Mouse (Mus musculus): ENCODE data around the gene 2410131K14Rik.

Gene 2410131K14Rik

DNA sequence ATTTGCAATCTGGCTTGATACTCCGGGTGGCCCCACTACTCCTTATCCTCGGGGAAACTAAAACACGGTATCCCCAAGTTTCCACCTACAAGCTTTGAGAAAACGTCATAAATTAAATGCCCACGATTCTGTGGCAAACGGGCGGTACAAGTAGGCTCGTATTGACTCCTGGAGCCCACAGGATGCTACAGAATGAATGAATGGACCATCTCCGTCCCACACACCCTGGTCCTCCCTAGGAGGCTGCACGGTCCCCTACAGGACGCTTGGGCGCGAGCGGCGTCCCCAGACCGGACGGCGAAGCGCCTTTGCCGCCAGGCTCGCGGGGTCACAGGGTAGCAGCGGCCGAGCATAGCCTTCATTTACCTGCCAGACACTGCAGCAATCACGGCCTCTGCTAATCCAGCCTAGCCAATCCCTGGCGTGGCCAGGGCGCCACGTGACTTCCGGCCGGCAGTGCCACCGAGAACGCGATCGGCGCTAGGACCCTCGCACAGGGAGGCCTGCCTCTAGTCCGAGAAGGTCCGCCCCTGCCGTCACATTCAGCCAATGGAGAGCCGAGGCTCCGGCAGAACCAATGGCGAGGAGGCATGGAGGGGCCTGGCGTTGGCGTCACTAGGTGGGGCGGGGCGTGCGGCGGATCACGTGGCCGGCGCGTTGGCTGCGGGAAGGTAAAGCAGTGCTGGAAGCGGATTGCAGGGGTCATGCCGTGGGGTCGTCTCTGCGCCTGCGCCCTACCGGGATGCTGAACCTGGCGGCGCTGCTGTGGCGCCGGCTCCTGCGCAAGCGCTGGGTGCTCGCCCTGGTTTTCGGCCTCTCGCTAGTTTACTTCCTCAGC is at the start of gene 2410131K14Rik, which contains the start of gene Rnft2:
Gene 2410131K14Rik, plus strand, starts transcription at position 622 of the 838 bp plus-strand sequence.
Gene Rnft2, minus strand, starts transcription at position 511 of the 838 bp plus-strand sequence.
- peak; percentile 94 to 96 for DNase-seq (ENCODE audit: low spot score in 2 of 2)

DNA sequence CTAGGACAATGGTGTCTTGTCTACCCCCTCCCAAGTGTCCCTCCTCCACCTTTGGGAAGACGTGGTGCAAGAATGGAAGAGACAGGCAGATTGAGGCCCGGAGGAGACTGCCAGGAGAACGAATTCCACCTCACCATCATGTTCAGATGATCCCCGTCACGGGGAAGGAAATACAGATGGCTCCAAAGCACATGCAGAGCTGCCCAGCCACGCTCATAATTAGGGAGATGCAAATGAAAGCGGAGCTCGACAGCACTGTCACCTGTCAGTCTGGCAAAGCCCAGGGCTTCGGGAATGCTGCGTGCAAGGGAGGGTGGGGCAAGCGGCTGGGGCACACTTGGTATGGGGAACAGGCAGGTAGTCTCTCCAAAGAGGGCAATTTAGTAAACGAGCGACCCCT is 47.6 kb upstream of the 2410131K14Rik start:
- DNase-seq (ENCODE audit: low spot score in 2 of 2): no peak

DNA sequence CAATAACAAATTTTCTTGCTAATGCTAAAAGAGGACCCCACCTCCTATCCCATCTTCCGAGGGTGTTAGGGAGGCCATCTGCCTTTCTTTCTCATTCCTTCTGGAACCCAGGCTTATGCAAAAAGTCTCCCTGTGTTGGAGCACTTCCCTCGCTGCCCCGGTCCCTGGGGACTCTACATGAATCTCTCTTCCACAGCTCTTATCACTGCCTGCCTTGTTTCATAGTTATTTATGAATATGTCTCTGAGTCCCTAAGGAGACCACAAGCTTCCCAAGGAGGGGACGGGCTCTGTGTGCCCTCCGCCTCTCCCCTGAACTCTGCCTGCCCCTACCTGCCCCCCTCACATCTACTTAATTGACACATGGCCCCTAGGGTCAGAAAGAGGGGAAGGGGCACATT is 45.4 kb upstream of the 2410131K14Rik start:
- DNase-seq (ENCODE audit: low spot score in 2 of 2): no peak

DNA sequence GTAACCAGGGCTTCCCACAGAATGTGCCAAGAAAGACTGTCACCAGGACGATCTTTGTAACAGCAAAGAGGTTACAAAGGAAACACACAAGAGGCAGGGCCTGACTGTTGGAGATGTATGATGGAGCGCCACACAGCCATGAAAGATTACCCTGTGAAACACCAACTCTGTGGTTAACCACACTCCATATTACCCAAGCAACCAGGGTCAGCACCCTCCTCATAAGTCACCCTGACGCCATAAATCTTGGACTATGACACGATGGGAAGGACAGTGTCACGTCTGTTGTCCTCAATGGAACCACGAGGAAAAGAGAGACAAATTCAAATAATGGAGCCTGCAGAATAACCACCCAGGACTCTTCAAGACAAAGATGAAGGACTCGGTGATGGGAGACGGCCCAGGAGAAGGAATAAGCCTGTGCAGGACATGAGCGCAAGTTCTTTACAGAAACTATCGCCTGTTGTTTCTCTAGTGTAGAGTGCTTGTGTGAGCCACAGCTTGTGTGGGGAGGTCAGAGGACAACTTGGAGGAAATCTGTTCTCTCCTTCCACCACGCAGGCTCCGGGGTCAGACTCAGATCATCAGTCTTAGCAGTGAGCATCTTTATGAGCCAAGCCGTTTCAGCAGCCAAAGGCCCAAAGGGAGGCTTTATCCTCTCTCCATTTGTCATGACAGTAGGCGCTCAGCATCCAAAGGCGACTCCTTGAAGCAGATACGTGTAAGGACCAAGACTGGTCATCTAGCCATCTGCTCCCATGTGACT is 40.2 kb upstream of the 2410131K14Rik start:
- DNase-seq (ENCODE audit: low spot score in 2 of 2): no peak

DNA sequence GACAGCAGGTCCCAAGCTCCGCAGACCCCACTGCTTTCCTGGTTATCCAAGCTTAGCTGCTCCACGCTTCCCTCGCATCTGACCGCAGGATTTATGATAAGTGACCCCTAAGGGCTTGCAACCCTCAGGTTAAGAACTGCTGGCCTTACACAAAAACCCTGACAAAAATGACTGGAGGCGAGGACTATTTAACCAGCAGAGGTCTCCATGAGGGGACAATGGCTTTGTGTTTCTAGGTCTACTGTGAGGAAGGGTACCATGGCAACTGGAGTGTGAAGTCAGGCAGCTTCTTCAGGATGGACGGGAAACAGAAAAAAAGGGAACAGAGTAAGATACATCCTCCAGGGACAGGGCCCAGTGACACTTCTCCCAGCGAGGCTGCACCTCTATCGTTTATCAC is 39.2 kb upstream of the 2410131K14Rik start:
- DNase-seq (ENCODE audit: low spot score in 2 of 2): no peak

DNA sequence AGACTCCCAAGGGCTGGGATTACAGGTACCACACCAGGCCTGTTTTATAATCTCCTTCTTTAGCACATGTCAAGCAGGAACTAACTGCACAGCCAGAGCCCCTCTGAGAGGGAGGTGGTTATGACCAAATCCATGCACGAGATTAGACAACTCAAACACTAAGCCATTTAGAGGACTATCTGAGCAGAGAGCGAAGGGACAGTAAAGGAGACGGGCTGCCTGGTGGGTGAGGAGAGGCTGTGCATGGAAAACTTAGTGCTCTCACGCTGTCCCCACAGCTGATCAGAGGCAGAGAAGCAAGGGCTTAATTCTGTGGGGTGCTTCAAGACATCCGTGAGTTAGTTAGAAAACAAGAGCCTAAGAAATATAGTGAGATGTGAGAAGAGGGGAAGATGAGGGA is 31.0 kb upstream of the 2410131K14Rik start:
- DNase-seq (ENCODE audit: low spot score in 2 of 2): no peak

DNA sequence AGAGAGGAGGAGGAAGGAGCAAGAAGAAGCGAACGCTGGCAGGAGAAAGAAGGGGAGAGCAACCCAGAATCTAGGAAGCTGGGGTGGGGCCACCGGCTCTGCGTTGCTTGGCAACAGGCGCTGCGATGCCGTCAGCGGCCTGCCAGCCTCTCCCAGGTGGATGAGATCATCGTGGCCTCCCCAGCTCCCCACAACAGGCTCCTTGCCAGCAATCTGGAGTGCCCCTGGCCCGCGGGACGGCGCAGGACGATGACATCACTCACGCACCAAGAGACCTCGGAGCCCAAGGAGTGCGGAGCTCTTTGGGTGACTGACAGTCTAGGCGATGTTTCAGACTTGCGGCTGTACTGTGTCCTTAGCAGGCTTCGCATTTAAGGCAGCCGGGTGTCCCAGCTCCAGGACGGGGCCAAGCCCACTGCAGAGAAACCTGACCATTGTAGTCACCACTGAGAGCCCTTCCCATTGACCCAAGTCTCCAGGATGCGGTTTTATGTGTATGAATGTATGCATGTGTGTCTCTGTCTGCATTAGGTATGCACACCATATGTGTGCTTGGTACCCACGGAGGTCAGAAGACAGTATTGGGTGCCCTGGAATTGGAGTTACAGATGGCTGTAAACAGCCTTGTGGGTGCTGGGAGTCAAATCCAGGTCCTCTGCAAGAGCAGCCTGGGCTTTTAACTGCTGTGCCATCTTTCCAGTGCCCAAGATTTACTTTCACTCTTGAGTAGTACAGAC is 30.4 kb upstream of the 2410131K14Rik start:
- DNase-seq (ENCODE audit: low spot score in 2 of 2): no peak

DNA sequence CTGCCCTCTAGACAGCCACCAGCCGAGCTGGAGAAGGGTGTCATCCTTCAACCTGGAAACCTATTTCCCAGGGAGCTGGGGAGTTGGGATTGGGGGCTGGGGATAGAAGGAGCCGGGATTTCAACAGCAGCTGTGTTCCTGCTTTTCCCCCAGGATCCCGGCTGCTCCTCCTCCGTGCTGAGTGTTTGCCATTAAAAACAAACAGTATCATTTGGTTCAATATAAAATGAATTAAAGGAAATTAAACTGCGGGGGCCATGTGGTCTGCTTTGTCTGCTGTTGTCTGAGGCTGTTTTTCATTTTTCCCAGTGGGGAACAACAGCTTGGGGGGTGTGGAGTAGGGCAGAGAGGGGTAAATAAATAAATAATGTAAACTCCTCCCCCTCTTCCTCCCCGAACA is 27.6 kb upstream of the 2410131K14Rik start:
- DNase-seq (ENCODE audit: low spot score in 2 of 2): no peak

DNA sequence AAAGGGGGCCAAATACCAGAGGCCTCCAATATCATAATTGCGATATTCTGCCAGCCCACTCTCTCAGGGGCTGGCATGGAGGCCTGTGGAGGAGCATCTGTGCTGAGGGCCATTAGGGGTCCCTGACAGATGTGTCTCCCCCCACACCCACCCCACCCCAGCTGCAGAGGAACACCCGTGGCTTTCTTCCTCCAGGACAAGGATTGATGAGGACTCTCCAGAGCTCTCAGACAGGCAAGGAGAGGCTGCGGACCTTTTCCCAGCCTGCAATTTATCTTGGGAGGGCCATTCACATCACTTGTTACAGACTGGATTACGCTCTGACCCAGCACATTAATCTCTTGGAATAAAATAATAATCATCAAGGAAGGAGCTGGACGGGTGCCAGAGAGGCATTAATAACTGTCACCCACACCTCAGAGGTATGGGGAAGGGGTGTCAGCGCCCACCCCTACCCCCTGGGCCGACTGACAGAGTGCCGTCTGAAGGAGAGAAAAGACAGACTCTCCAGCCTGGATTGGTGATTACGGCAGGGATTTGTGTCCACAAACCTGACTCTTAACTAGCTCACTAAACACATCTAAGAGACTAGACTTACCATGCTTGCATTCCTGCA is 21.8 kb upstream of the 2410131K14Rik start:
- no peak for DNase-seq (ENCODE audit: low spot score in 2 of 2)

DNA sequence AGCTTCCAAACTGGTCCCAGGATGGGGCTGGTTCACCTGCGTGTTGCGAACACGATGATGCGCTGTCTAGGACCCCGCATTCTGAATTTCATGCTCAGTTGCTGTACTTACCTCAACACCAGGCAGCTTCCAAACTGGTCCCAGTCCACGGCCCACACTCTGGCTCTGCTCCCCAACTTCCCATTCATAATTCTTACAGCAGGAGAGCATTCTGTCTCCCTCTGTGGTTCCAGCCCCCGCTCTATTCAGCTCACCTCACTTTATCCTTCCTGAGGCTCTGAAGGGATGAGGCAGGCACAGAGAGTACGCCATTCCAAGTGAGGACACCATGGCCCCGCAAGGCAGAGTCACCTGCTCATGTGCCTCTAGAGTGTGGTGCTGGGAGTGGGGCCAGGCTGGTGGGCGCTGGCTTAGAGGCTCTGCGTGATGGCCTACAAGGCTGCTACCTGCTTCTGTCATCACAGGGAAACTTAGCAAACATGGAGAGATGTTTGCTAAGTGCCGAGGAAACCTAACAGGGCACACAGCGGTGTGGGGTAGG is 14.9 kb upstream of the 2410131K14Rik start:
- DNase-seq (ENCODE audit: low spot score in 2 of 2): no peak

DNA sequence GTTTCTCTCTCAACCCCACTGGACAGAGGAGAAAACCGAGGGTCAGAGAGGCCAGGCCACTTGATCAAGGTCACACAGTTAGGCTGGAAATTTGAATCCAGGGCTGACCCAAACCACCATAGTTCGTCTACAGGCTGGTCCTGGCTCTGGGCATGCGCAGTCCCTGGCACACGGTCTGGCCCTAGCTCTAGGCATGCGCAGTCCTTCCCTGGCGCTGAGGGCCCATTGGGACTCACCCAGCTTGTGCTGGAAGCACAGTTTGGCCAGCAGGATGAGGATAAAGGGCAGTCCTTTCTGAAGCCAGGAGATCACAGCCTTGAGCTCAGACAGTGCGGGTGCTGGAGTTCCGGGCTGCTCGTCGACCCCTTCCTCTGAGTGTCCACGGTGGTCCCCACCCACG is 8.1 kb upstream of the 2410131K14Rik start:
- no peak for DNase-seq (ENCODE audit: low spot score in 2 of 2)

DNA sequence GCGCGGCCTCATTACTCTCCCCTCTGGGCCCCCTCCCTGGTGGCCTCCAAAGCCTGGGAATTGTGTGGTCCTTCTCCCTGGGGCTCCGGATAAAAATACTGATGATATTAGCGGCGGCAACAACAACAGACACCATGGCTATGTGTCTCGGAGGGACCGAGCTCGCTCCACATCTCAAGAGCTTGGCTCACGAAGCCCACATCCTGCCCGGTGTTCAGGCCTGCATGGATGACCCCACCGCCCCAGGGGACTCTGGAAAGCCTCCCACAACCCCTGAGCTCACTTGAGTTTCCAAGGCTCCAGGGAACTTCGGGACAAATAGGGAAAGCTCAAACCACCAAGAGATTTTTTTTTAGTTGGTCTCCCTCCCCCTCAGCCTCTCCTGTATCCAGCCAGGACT is 5.4 kb upstream of the 2410131K14Rik start:
- no peak for DNase-seq (ENCODE audit: low spot score in 2 of 2)

DNA sequence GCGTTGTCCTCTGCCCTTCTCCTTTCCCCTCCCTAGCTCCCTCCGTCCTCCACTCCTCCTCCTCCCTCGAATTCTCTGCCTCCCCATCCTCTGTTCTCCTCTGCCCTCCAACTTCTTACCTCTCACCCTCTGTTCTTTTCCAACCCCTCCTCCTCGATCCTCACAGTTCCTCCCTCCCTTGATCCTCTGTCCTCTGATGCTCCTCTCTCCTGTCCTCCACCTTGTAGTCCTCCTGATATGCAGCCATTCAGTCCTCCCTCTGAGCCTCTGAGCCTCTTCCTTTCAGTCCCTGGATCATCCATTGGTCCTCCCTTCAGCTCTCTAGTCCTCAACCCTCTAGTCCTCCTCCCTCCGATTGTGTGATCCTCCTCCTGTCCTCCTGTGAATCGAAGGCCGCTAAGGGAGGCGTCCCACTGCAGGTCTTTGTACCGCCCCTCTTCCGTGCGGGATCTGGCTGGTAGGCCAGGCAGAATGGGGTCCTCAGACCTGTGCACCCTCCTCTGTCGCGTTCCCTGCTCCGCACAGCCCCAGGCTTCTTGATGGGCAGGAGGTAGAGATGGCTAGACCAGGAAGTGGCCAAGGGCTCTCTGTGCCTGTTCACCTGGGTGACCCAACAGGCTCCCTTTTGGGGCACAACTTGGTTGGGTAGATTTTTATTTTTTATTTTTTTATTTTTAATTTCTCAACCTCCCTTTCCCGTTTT is 730 bp downstream of the 2410131K14Rik start:
- no peak for DNase-seq (ENCODE audit: low spot score in 2 of 2)

DNA sequence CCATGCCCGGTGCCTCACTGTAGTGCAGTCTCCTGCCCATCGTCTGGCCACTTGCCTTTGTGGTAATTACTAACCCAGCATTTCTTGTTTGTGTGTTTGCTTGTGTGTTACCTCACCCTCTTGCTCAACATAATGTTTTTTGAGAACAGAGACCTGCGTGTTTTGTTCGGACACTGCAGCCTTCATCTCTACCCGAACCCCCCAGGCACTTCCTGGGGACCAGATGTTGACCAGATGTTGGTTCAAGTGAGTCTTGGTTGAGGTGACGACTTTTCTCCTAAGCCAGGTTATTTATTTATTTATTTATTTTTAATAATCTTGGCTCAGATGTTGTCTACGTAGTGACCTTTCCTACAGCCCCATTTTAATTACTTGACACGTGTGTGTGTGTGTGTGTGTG is 2.4 kb downstream of the 2410131K14Rik start:
- DNase-seq (ENCODE audit: low spot score in 2 of 2): no peak

DNA sequence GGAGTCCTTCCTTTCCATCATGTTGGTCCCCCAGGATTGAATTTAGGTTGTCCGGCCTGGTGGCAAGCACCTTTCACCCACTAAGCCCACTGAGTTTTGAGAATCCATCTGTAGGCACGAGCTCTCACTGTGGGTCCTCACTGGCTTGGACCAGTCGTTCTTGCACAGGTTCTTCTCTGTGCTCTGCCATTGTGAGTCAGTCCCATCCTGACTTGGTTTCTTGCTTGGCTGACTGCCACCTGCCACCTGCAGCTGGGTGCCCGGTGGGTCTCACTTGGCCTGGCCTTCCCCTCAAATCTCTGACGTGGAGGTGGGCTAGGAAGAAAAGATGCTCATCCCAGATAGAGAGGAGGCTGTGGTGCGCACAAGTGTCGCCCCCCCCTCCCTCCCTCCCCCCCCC is 6.0 kb downstream of the 2410131K14Rik start:
- DNase-seq (ENCODE audit: low spot score in 2 of 2): no peak

DNA sequence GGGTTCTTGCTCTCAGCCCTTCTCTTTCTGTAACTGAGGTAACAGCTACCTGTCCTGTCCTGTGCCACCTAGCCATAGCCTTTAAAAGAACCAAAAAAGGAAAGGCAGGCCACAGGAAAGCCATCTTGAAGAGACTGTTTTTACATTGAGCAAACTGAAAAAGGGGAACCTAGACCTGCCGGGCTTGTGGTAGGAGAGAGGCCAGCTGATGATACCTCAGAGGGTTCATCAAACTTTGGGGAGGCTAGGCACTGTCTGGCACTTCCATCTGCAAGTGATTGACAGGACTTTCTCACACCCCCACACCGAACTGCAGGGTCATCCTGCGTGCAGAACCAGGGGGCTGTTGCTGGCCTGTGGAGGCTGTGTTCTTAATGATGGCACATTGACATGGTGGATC is 8.5 kb downstream of the 2410131K14Rik start:
- no peak for DNase-seq (ENCODE audit: low spot score in 2 of 2)

DNA sequence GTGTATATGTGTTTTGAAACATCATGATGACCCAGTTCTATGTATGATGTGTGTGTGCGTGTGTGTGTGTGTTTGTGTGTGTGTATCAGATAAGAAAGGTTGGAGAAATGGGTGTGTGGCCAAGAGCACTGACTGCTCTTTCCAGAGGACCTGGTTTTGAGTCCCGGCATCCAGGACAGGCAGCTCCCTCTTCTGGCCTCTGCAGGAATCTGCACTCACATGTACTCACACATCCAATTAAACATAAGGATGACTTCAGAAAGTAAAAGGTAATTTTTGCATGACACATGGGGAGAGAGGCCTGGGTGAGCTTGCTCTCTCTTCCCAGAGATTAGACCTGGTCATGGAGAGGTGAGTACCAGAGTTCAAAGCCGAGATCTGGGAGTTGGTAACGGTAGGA is 12.0 kb downstream of the 2410131K14Rik start:
- DNase-seq (ENCODE audit: low spot score in 2 of 2): no peak

DNA sequence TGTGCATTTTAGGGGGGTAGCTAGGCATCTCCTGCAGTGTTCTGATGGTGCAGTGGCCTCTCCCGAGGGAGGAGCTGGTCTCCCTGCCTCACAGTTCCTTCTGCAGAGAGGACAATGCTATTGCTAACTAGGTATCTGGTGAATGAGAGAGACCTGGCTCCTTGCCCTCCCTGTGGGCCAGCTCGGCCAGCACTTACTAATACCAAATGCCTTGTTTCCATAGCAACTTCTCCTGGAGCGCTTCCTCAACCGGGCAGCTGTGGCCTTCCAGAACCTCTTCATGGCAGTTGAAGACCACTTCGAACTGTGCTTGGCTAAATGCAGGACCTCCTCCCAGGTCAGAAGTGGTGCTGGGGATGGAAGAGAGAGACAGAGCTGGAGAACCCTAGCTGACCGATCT is 14.1 kb downstream of the 2410131K14Rik start:
- no peak for DNase-seq (ENCODE audit: low spot score in 2 of 2)

DNA sequence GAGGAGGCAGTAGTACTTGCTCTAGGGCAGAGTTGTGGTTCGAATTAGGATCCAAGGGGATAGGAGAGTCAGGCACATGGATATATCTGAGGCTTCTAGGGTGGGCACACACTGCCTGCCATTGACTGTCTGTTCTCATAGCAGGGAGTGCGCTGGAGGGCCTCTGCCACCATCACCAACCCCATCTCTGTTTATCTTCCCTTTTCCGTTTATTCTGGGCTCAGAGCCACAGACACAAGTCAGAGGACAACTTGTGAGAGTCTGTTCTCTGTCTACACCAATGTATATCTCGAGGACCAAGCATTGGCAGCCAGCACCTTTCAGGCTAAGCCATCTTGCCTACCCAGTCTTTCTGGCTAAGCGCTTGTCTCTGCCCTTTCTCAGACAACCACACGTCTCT is 14.6 kb downstream of the 2410131K14Rik start:
- no peak for DNase-seq (ENCODE audit: low spot score in 2 of 2)

DNA sequence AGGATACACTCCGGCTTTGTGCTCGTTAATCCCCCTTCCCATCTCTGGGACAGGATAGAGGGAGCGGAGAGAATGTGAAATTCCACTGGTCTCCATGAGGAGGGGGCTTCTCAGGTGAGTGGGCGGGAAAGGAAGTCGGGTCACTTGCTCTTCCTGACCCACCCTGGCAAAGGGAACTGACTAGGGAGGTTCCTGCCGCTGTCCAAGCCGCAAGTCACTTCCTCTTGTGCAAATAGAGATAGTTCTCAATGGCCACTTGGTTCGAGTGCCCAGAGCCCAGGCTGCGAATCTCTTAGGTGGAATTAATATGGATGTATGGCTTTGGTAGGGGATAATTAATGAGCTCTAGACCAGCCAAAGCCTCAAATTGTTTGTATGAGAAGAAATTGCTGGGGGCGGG is 15.0 kb downstream of the 2410131K14Rik start:
- DNase-seq (ENCODE audit: low spot score in 2 of 2): no peak

DNA sequence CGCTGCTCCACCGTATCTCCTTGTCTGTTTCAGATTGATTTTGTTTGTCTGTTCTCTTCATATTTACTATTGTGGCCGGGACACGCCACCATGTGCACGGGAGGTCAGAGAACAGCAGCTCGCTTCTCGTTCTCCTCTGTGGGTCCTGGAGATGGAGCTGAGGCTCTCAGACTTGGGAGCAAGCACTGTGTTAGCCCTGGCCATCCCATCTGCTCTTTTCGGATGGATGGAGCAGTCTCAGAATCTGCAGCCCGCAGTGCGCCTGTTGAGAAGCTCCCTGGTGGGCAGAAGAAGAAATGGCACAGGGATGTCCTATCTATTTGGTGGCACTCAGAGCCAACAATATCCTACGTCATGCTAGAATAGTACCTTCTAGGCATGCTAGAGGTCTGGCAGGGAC is 15.6 kb downstream of the 2410131K14Rik start:
- DNase-seq (ENCODE audit: low spot score in 2 of 2): no peak
